Mouse (Mus musculus): ENCODE measurements around the gene Fbf1. TPM values are rescaled to one million over a fixed set of nuclear protein-coding genes. Genes with fewer than 3 reads are reported as not detected.

Fbf1 gene
- polyA plus RNA-seq, 1 experiment from 2014 or later = 22.0 TPM

Other genes with a start within 250 kb of the Fbf1 start
- gene Sap30bp, start 234.9 kb downstream of the Fbf1 start, polyA plus RNA-seq (2015; fragmentation: Nextera tagmentation; extraction: Ambion mirVana) = 31.6 and 38.2 TPM in 2 replicates
- 16.2 and 21.0 TPM in 2 replicates for gene Recql5, start 234.7 kb downstream of the Fbf1 start, polyA plus RNA-seq (2015; fragmentation: Nextera tagmentation; extraction: Ambion mirVana)
- gene Itgb4, start 193.5 kb downstream of the Fbf1 start, polyA plus RNA-seq (2015; fragmentation: Nextera tagmentation; extraction: Ambion mirVana) = 7.9 and 10.0 TPM in 2 replicates
- gene Galk1, start 155.4 kb downstream of the Fbf1 start, polyA plus RNA-seq (2015; fragmentation: Nextera tagmentation; extraction: Ambion mirVana) = 274 and 302 TPM in 2 replicates
- 1,398 and 1,618 TPM in 2 replicates for gene H3f3b, start 140.2 kb downstream of the Fbf1 start, polyA plus RNA-seq (2015; fragmentation: Nextera tagmentation; extraction: Ambion mirVana)
- gene Unk, start 137.8 kb downstream of the Fbf1 start, polyA plus RNA-seq (2015; fragmentation: Nextera tagmentation; extraction: Ambion mirVana) = 25.7 and 27.4 TPM in 2 replicates
- gene Unc13d, start 90.2 kb downstream of the Fbf1 start, polyA plus RNA-seq (2015; fragmentation: Nextera tagmentation; extraction: Ambion mirVana) = 4.2 and 5.2 TPM in 2 replicates
- gene Wbp2, start 81.2 kb downstream of the Fbf1 start, polyA plus RNA-seq (2015; fragmentation: Nextera tagmentation; extraction: Ambion mirVana) = 93.5 and 98.1 TPM in 2 replicates
- gene Trim47, start 41.0 kb downstream of the Fbf1 start, polyA plus RNA-seq (2015; fragmentation: Nextera tagmentation; extraction: Ambion mirVana) = 18.0 and 20.9 TPM in 2 replicates
- 6.4 and 7.1 TPM in 2 replicates for gene Trim65, start 37.0 kb downstream of the Fbf1 start, polyA plus RNA-seq (2015; fragmentation: Nextera tagmentation; extraction: Ambion mirVana)
- 107 and 109 TPM in 2 replicates for gene Mrpl38, start 29.3 kb downstream of the Fbf1 start, polyA plus RNA-seq (2015; fragmentation: Nextera tagmentation; extraction: Ambion mirVana)
- gene Ten1, start 30.7 kb upstream of the Fbf1 start, polyA plus RNA-seq (2015; fragmentation: Nextera tagmentation; extraction: Ambion mirVana) = 98.0 and 100 TPM in 2 replicates
- gene Acox1, start 30.9 kb upstream of the Fbf1 start, polyA plus RNA-seq (2015; fragmentation: Nextera tagmentation; extraction: Ambion mirVana) = 56.9 and 59.4 TPM in 2 replicates
- gene Evpl, start 69.9 kb upstream of the Fbf1 start, polyA plus RNA-seq (2015; fragmentation: Nextera tagmentation; extraction: Ambion mirVana) = 3.3 and 3.4 TPM in 2 replicates
- 95.2 and 96.7 TPM in 2 replicates for gene Srp68, start 106.1 kb upstream of the Fbf1 start, polyA plus RNA-seq (2015; fragmentation: Nextera tagmentation; extraction: Ambion mirVana)
- 0.19 and 0.21 TPM in 2 replicates for gene Galr2, start 112.8 kb upstream of the Fbf1 start, polyA plus RNA-seq (2015; fragmentation: Nextera tagmentation; extraction: Ambion mirVana)
- 52.1 and 52.5 TPM in 2 replicates for gene Exoc7, start 139.1 kb upstream of the Fbf1 start, polyA plus RNA-seq (2015; fragmentation: Nextera tagmentation; extraction: Ambion mirVana)
- 0.66 and 0.77 TPM in 2 replicates for gene Foxj1, start 167.2 kb upstream of the Fbf1 start, polyA plus RNA-seq (2015; fragmentation: Nextera tagmentation; extraction: Ambion mirVana)
- 16.4 and 18.2 TPM in 2 replicates for gene Rnf157, start 244.9 kb upstream of the Fbf1 start, polyA plus RNA-seq (2015; fragmentation: Nextera tagmentation; extraction: Ambion mirVana)

Data from intestine, embryonic 15.5 days (tissue).